Mouse (Mus musculus) urinary bladder, postnatal 14 days (tissue): Measurements from ENCODE around the gene Uso1.

Source experiments
- DNase-seq: peaks from one replicate; pipeline ENCODE4 v3.0.0; 2021; ENCODE audit warnings: low spot score

Uso1 gene

GRCm38 (mm10) chr5:92240769-92241168 lies 103.0 kb downstream of the Uso1 start:
- no peak for DNase-seq

DNA sequence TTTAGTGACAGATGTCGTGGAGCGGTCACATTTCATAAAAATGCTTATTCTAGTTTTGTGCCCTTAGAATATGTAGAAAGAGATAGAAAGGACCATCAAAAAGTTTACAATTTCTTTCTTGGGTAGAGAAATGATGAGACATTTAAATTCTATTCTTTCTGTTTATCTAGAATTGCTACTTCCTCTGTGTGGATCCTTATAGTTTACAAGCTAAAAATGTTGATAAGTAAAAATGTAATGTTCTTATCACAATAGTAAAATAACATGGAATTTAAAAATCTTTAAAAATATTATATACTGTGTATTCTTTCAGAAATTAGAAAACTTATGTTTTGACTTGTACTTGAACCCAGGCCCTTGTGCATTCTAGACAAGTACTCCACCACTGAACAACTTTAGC lies 107.2 kb downstream of the Uso1 start:
- DNase-seq: no peak

DNA sequence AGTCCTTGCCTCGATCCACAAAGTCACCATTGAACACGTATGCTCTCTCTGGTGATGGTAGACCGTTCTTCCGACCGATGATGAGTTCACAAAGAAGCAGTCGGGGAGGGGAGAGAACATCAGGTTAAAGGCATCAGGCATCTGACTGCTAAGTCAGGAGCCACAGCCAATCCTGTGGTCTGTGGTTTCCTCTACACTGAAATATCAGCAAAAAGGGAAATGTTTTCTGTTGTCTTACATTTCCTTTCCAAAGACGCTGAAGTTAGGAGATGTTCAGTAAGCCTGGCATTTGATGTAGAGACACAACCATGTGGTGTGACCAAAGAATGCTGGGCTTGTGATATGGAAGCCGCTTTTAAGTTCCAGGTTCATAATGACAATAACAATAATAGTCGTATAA lies 107.7 kb downstream of the Uso1 start:
- no peak for DNase-seq

DNA sequence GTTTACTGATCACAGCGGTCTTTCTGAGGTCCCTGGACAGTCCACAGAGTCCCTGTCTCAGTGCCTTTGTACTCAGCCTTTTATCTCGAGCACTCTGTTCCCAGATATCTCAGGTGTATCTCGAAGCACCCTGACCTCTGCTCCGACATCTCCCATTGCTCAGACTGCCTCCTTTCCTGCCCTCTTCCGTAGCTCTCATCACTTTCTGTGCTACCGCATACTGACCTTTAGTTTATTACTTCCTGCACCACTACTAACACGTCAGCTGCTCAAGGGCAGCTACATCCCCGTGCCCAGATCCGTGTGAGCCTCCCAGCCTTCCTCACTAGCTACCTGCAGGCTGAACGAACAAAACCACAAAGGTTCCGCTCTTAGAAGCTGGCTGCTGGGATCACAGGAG lies 110.9 kb downstream of the Uso1 start:
- no peak for DNase-seq

- DNase-seq: no peak
Observed at GRCm38 (mm10) chr5:92252031-92252430, 114.3 kb downstream of the Uso1 start.
